Mouse (Mus musculus): Measurements from ENCODE around the gene Atp6v0a1. TPM values are rescaled to one million over a fixed set of nuclear protein-coding genes. Genes with fewer than 3 reads are reported as not detected.

Gene Atp6v0a1
- polyA plus RNA-seq, 2 experiments, result 32.7 to 60.9 TPM

DNA sequence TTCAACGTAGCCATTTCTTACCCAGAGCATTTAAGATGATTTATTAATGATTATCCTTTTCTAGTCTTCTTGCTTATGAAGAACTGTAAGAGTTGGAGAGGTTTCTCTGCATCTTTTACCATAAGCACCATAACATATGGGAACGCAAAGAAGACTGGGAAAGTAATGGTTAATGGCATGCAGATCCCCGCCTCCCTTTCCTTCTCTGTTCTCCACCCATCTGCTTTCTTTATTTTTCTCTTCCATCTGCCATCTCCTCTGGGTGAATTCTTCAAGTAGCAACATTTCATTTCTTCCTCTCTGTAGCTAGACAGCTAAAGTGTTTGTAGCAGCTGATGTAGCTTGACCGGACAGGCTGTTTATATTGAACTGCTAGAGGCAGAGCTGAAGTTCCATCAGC, 14.7 kb downstream of the Atp6v0a1 start:
- H3K27ac ChIP-seq (replicated peaks; ENCODE audit: low read depth, low read length), result no peak overlapping the region
- H3K9ac ChIP-seq (ENCODE audit: low read depth, low read length, severe bottlenecking), result no peak overlapping the region
- no peak overlapping the region for H3K4me2 ChIP-seq (replicated peaks; ENCODE audit: low read depth, low read length, severe bottlenecking)
- 92% methylated on average over 4 of the region's 4 CpGs for WGBS
- TF ChIP-seq POLR2A (IDR thresholded peaks at IDR 0.05; ENCODE audit: borderline replicate concordance, extremely low read depth, insufficient read depth, insufficient read length), result no peak
- H3K4me3 ChIP-seq (replicated peaks; ENCODE audit: low read length), result no peak overlapping the region
- DNase-seq (ENCODE audit: low spot score) (no peak), ATAC-seq (ENCODE audit: low FRiP score, low read depth) (no peak)
- H3K36me3 ChIP-seq (ENCODE audit: control insufficient read depth, insufficient read depth, low read length), result peaks cover 56% of the 10 kb centered on the region
- no peaks in the 10 kb centered on the region for H3K9me3 ChIP-seq (ENCODE audit: control insufficient read depth, low read length)
- H3K4me1 ChIP-seq (ENCODE audit: control insufficient read depth, insufficient read depth, low read length), result no peaks in the 10 kb centered on the region
- H3K27me3 ChIP-seq (ENCODE audit: control insufficient read depth, insufficient read depth, low read length), result no peaks in the 10 kb centered on the region

DNA sequence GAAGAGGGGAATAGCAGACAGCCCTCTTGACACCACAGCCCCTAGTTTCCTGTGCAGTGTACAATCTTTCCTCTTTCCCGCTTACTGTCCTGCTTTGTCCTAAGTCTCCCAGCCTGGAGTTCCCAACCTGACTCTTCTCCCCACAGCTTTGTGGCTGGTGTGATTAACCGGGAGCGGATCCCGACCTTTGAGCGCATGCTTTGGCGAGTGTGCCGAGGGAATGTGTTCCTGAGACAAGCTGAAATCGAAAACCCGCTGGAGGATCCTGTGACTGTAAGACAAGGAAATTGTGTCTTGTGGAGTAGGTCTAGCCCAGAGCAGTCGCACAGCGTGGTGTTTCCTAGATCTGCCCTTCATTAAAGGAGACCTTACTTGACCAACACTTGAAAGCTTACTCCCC, 17.9 kb downstream of the Atp6v0a1 start:
- Histone ChIP-seq H3K4me2 (replicated peaks; ENCODE audit: low read depth, low read length, severe bottlenecking) (no peak overlapping the region), H3K9ac (ENCODE audit: low read depth, low read length, severe bottlenecking) (no peak overlapping the region), H3K4me1 (ENCODE audit: control insufficient read depth, insufficient read depth, low read length) (no peaks in the 10 kb centered on the region), H3K4me3 (replicated peaks; ENCODE audit: low read length) (no peak overlapping the region), H3K27me3 (ENCODE audit: control insufficient read depth, insufficient read depth, low read length) (no peaks in the 10 kb centered on the region), H3K27ac (replicated peaks; ENCODE audit: low read depth, low read length) (no peak overlapping the region), H3K36me3 (ENCODE audit: control insufficient read depth, insufficient read depth, low read length) (peaks cover 51% of the 10 kb centered on the region), H3K9me3 (ENCODE audit: control insufficient read depth, low read length) (no peaks in the 10 kb centered on the region)
- DNase-seq (ENCODE audit: low spot score), result no peak
- 89% methylated on average over 11 of the region's 11 CpGs for WGBS
- TF ChIP-seq POLR2A (IDR thresholded peaks at IDR 0.05; ENCODE audit: borderline replicate concordance, extremely low read depth, insufficient read depth, insufficient read length), result no peak
- no peak for ATAC-seq (ENCODE audit: low FRiP score, low read depth)

DNA sequence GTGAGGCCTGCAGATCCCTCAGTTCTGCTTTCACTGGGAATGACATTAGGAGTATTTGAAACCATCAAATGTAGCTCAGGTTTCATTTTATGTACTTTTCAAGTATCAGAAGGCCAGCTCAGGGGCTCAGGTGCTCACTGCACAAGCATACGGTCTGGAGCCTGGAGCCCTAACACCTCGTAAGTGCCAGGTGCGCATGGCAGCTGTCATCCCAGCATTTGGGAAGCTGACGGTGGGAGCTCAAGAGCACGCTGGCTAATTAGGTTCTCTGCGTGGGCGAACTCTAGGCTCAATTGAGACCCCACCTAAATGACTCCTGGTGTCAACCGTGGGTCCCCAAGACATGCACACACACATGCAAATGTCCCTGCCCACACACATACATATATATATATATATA, 20.1 kb downstream of the Atp6v0a1 start:
- DNase-seq (ENCODE audit: low spot score) (no peak), ATAC-seq (ENCODE audit: low FRiP score, low read depth) (no peak)
- Histone ChIP-seq H3K4me2 (replicated peaks; ENCODE audit: low read depth, low read length, severe bottlenecking) (no peak overlapping the region), H3K36me3 (ENCODE audit: control insufficient read depth, insufficient read depth, low read length) (peaks cover 52% of the 10 kb centered on the region), H3K4me3 (replicated peaks; ENCODE audit: low read length) (no peak overlapping the region), H3K9ac (ENCODE audit: low read depth, low read length, severe bottlenecking) (no peak overlapping the region), H3K9me3 (ENCODE audit: control insufficient read depth, low read length) (no peaks in the 10 kb centered on the region), H3K27me3 (ENCODE audit: control insufficient read depth, insufficient read depth, low read length) (no peaks in the 10 kb centered on the region), H3K4me1 (ENCODE audit: control insufficient read depth, insufficient read depth, low read length) (no peaks in the 10 kb centered on the region), H3K27ac (replicated peaks; ENCODE audit: low read depth, low read length) (no peak overlapping the region)
- 69% methylated on average over 8 of the region's 8 CpGs for WGBS
- no peak for TF ChIP-seq POLR2A (IDR thresholded peaks at IDR 0.05; ENCODE audit: borderline replicate concordance, extremely low read depth, insufficient read depth, insufficient read length)

DNA sequence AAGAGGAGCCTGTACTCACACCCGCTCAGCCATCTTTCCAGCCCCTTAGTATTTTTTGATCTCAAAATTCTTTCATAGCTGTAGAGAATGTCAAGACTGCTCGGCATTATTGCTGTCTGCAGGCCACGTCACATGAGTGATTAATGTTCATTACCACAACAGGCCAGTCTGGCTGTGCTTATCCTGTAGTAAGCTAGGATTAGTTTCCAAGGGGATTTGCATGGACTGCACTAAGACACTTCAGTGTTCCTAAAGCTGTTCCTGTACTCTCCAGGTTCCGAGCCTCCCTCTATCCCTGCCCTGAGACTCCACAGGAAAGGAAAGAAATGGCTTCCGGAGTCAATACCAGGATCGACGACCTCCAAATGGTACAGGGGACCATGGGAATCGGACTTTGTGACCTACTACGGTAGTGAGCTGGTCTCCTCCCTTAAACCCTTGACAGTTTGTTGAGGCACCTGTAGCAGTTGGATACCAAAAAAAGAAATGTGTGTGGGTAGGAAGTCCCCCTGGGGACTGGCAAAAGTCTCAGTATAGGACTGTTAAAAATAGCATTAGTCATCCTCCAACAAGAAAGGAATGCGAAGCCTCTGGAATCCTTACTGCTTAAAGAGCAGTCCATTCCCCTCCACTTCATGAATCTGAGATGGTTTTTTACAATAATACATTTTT, 21.0 kb downstream of the Atp6v0a1 start:
- H3K9me3 ChIP-seq (ENCODE audit: control insufficient read depth, low read length), result no peaks in the 10 kb centered on the region
- no peak overlapping the region for H3K4me2 ChIP-seq (replicated peaks; ENCODE audit: low read depth, low read length, severe bottlenecking)
- ATAC-seq (ENCODE audit: low FRiP score, low read depth) (no peak), DNase-seq (ENCODE audit: low spot score) (peak; percentile 19)
- TF ChIP-seq POLR2A (IDR thresholded peaks at IDR 0.05; ENCODE audit: borderline replicate concordance, extremely low read depth, insufficient read depth, insufficient read length), result no peak
- no peaks in the 10 kb centered on the region for H3K27me3 ChIP-seq (ENCODE audit: control insufficient read depth, insufficient read depth, low read length)
- no peak overlapping the region for H3K4me3 ChIP-seq (replicated peaks; ENCODE audit: low read length)
- no peak overlapping the region; the same call in 1 of the 2 replicates for H3K27ac ChIP-seq (replicated peaks; ENCODE audit: low read depth, low read length)
- H3K4me1 ChIP-seq (ENCODE audit: control insufficient read depth, insufficient read depth, low read length), result no peaks in the 10 kb centered on the region
- H3K36me3 ChIP-seq (ENCODE audit: control insufficient read depth, insufficient read depth, low read length), result peaks cover 51% of the 10 kb centered on the region
- H3K9ac ChIP-seq (ENCODE audit: low read depth, low read length, severe bottlenecking), result no peak overlapping the region
- 69% methylated on average over 10 of the region's 10 CpGs for WGBS

DNA sequence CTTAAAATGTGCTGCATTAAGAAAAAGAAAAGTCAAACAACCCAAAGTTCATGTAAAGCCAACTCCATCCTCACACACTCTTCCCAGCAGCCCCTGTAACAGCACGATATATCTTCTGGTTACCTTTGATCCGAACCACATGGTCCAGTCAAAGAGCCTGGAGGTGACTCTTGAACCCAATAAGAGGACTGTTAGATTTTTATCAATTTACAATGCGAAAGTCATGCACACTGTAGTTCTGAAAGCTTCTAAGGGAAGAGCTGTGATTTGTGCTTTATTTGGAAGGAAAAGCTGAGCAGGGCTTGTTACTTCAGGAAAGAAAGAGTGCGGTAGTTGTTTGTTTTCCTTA, 21.5 kb downstream of the Atp6v0a1 start:
- TF ChIP-seq POLR2A (IDR thresholded peaks at IDR 0.05; ENCODE audit: borderline replicate concordance, extremely low read depth, insufficient read depth, insufficient read length), result no peak
- Histone ChIP-seq H3K9me3 (ENCODE audit: control insufficient read depth, low read length) (no peaks in the 10 kb centered on the region), H3K36me3 (ENCODE audit: control insufficient read depth, insufficient read depth, low read length) (peaks cover 46% of the 10 kb centered on the region), H3K9ac (ENCODE audit: low read depth, low read length, severe bottlenecking) (no peak overlapping the region), H3K27me3 (ENCODE audit: control insufficient read depth, insufficient read depth, low read length) (no peaks in the 10 kb centered on the region), H3K4me1 (ENCODE audit: control insufficient read depth, insufficient read depth, low read length) (no peaks in the 10 kb centered on the region), H3K4me2 (replicated peaks; ENCODE audit: low read depth, low read length, severe bottlenecking) (no peak overlapping the region), H3K4me3 (replicated peaks; ENCODE audit: low read length) (no peak overlapping the region), H3K27ac (replicated peaks; ENCODE audit: low read depth, low read length) (no peak overlapping the region)
- WGBS, result 84% methylated on average over 4 of the region's 4 CpGs
- DNase-seq (ENCODE audit: low spot score), result no peak
- ATAC-seq (ENCODE audit: low FRiP score, low read depth), result no peak

Data from limb, embryonic 14.5 days (tissue).